Mouse (Mus musculus) cortical plate, adult 2 months (tissue): Measurements from ENCODE around the gene P2ry10b. TPM values are rescaled to one million over a fixed set of nuclear protein-coding genes. Genes with fewer than 3 reads are reported as not detected.

Experiments
- H3K27ac ChIP-seq: fragments of 200-500 bp; 2 replicates; pipeline ENCODE4 v1.5.1; 2012; ENCODE audit warnings: low read length, control low read depth, inconsistent platforms; ENCODE audit not compliant: insufficient read depth
- H3K4me1 ChIP-seq: fragments of 200-500 bp; 2 replicates; pipeline ENCODE4 v1.6.1; 2011; ENCODE audit warnings: low read length; ENCODE audit not compliant: control insufficient read depth, insufficient read depth
- H3K4me3 ChIP-seq: fragments of 200-500 bp; 2 replicates; pipeline ENCODE4 v1.5.1; 2011; ENCODE audit warnings: mild to moderate bottlenecking, low read length, control low read depth; ENCODE audit not compliant: insufficient read depth
- CTCF ChIP-seq: fragments of 200-500 bp; IDR thresholded peaks from 2 replicates; pipeline ENCODE4 v1.5.1; 2011; ENCODE audit warnings: mild to moderate bottlenecking, control low read depth, low read length; ENCODE audit not compliant: insufficient read depth; ENCODE audit errors: extremely low read depth
- POLR2A ChIP-seq: fragments of 200-500 bp; IDR thresholded peaks from 2 replicates; pipeline ENCODE4 v1.6.1; 2011; ENCODE audit warnings: mild to moderate bottlenecking, low read length, control low read depth; ENCODE audit not compliant: insufficient read depth; ENCODE audit errors: extremely low read depth
- polyA plus RNA-seq: library from polyadenylated mRNA; depleted of rRNA; stranded (reverse); fragments of >200 nt; gene quantifications from 2 replicates; pipeline ENCODE4 v1.2.3, GENCODE M21; 2012; rRNA removed

P2ry10b gene
- 0.46 and 0.59 TPM in 2 replicates for polyA plus RNA-seq

- TF ChIP-seq POLR2A (no peak), CTCF (no peak)
- no peaks in the 10 kb centered on the region for H3K4me1 ChIP-seq
- no peak within 1 kb of the TSS for H3K27ac ChIP-seq
- H3K4me3 ChIP-seq, result no peak within 1 kb of the TSS
These were observed at the start of gene P2ry10b for GRCm38 (mm10) chrX:107148681-107149080. Gene P2ry10b (plus strand): TSS chrX:107148927.

GRCm38 (mm10) chrX:107116333-107116732, 32.4 kb upstream of the P2ry10b start:
- no peak overlapping the region for H3K27ac ChIP-seq
- TF ChIP-seq CTCF, result no peak
- no peak overlapping the region for H3K4me3 ChIP-seq
- H3K4me1 ChIP-seq, result no peaks in the 10 kb centered on the region

- TF ChIP-seq CTCF, result no peak
- no peak for TF ChIP-seq POLR2A
- Histone ChIP-seq H3K4me3 (no peak overlapping the region), H3K27ac (no peak overlapping the region), H3K4me1 (no peaks in the 10 kb centered on the region)
These were observed 31.7 kb upstream of the P2ry10b start for GRCm38 (mm10) chrX:107116987-107117386.

- no peaks in the 10 kb centered on the region for H3K4me1 ChIP-seq
- H3K27ac ChIP-seq, result no peak overlapping the region
- no peak overlapping the region for H3K4me3 ChIP-seq
- no peak for TF ChIP-seq POLR2A
- TF ChIP-seq CTCF, result no peak
These were observed 5.5 kb upstream of the P2ry10b start for GRCm38 (mm10) chrX:107143184-107143583.

- TF ChIP-seq CTCF (no peak), POLR2A (no peak)
- H3K27ac ChIP-seq, result no peak overlapping the region
- H3K4me1 ChIP-seq, result no peaks in the 10 kb centered on the region
- H3K4me3 ChIP-seq, result no peak overlapping the region
These were observed 4.8 kb upstream of the P2ry10b start for GRCm38 (mm10) chrX:107143930-107144329.

- Histone ChIP-seq H3K4me1 (no peaks in the 10 kb centered on the region), H3K27ac (no peak overlapping the region), H3K4me3 (no peak overlapping the region)
- TF ChIP-seq POLR2A, result no peak
- no peak for TF ChIP-seq CTCF
These were observed 765 bp downstream of the P2ry10b start for GRCm38 (mm10) chrX:107149391-107149993.

GRCm38 (mm10) chrX:107150027-107150426, 1.3 kb downstream of the P2ry10b start:
- Histone ChIP-seq H3K4me1 (no peaks in the 10 kb centered on the region), H3K27ac (no peak overlapping the region), H3K4me3 (no peak overlapping the region)
- TF ChIP-seq POLR2A, result no peak
- no peak for TF ChIP-seq CTCF

GRCm38 (mm10) chrX:107150752-107151515, 2.2 kb downstream of the P2ry10b start:
- no peak overlapping the region for H3K27ac ChIP-seq

GRCm38 (mm10) chrX:107156021-107156420, 7.3 kb downstream of the P2ry10b start:
- no peaks in the 10 kb centered on the region for H3K4me1 ChIP-seq
- TF ChIP-seq CTCF (no peak), POLR2A (no peak)
- no peak overlapping the region for H3K4me3 ChIP-seq
- no peak overlapping the region for H3K27ac ChIP-seq

More at GRCm38 (mm10) chrX:107150752-107151515, 2.2 kb downstream of the P2ry10b start:
- no peak overlapping the region for H3K4me3 ChIP-seq
- no peaks in the 10 kb centered on the region for H3K4me1 ChIP-seq
- no peak for TF ChIP-seq POLR2A
- TF ChIP-seq CTCF, result no peak

GRCm38 (mm10) chrX:107160496-107160895, 11.8 kb downstream of the P2ry10b start:
- Histone ChIP-seq H3K4me1 (no peaks in the 10 kb centered on the region), H3K4me3 (no peak overlapping the region), H3K27ac (no peak overlapping the region)
- TF ChIP-seq CTCF (0 out of 2 replicates have a peak, but pooled peaks have one; percentile 12), POLR2A (no peak)
